Mouse (Mus musculus) midbrain, embryonic 13.5 days (tissue): ENCODE measurements around the gene Tcp11. TPM values are rescaled to one million over a fixed set of nuclear protein-coding genes. Genes with fewer than 3 reads are reported as not detected.

Experiments
- ATAC-seq: fragments of 200-750 bp; cut with Nextera tagmentation; 2 replicates; pipeline ENCODE4 v1.8.0; 2017; ENCODE audit warnings: mild to moderate bottlenecking, moderate TSS enrichment, moderate library complexity
- H3K27ac ChIP-seq: fragments of 300-500 bp; sonication (generic); 2 replicates; pipeline ENCODE4 v1.5.1; 2015; ENCODE audit warnings: inconsistent platforms, mild to moderate bottlenecking, moderate library complexity
- H3K27me3 ChIP-seq: fragments of 300-500 bp; sonication (generic); 2 replicates; pipeline ENCODE4 v1.6.1; 2015; ENCODE audit warnings: mild to moderate bottlenecking, inconsistent platforms
- H3K36me3 ChIP-seq: fragments of 300-500 bp; sonication (generic); 2 replicates; pipeline ENCODE4 v1.6.1; 2015; ENCODE audit warnings: mild to moderate bottlenecking, inconsistent platforms
- H3K4me1 ChIP-seq: fragments of 300-500 bp; sonication (generic); replicated peaks from 2 replicates; pipeline ENCODE4 v1.6.1; 2015; ENCODE audit warnings: inconsistent platforms
- H3K4me2 ChIP-seq: fragments of 300-500 bp; sonication (generic); replicated peaks from 2 replicates; pipeline ENCODE4 v1.6.1; 2015; ENCODE audit warnings: moderate library complexity, mild to moderate bottlenecking, inconsistent platforms
- H3K4me3 ChIP-seq: fragments of 300-500 bp; sonication (generic); replicated peaks from 2 replicates; pipeline ENCODE4 v1.5.1; 2015; ENCODE audit warnings: mild to moderate bottlenecking, inconsistent platforms
- H3K9ac ChIP-seq: fragments of 300-500 bp; sonication (generic); replicated peaks from 2 replicates; pipeline ENCODE4 v1.6.1; 2015; ENCODE audit warnings: mild to moderate bottlenecking, inconsistent platforms
- H3K9me3 ChIP-seq: fragments of 300-500 bp; sonication (generic); 2 replicates; pipeline ENCODE4 v1.6.1; 2016; ENCODE audit warnings: mild to moderate bottlenecking, inconsistent platforms
- WGBS: fragments of 180-500 bp; shearing (Covaris S2); methylation state at CpG from one replicate; pipeline ENCODE4 v1.1.7; 2015; 5-methylcytosine and 5-hydroxymethylcytosine counted together
- polyA plus RNA-seq: library from polyadenylated mRNA; unstranded; fragments of >200 nt; fragmentation: Nextera tagmentation; extraction: Ambion mirVana; gene quantifications from 2 replicates; pipeline ENCODE4 v1.2.1, GENCODE M21; 2015

Tcp11 gene
- polyA plus RNA-seq, 1 experiment from 2014 or later, result 2.0 TPM

DNA sequence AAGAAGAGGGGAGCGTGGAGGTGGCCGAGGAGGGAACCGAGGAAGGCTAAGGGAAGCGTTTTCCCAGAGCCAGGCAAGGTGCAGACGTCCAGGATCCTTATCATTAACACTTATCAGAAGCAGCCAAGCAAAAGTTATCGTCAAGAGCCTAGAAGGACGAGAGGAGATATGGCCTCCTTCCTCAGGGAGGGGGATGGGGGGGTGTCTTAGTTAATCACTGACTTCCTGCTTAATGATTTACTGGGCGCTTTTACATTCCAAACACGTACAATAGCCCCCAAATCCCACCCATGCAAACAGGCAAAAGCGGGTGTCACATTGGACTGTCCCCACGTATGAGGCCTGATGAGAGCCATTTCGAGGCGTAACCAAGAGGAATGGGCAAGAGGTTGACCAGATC is 2.4 kb upstream of the Tcp11 start:
- peaks cover 50% of the 10 kb centered on the region for H3K4me1 ChIP-seq
- ATAC-seq, result no peak
- 79% methylated on average over 13 of the region's 13 CpGs for WGBS
- H3K27me3 ChIP-seq, result peaks cover 9% of the 10 kb centered on the region
- H3K27ac ChIP-seq, result no peak overlapping the region
- no peaks in the 10 kb centered on the region for H3K36me3 ChIP-seq
- H3K9ac ChIP-seq, result no peak overlapping the region
- H3K4me2 ChIP-seq, result no peak overlapping the region
- H3K4me3 ChIP-seq, result no peak overlapping the region
- H3K9me3 ChIP-seq, result no peaks in the 10 kb centered on the region

DNA sequence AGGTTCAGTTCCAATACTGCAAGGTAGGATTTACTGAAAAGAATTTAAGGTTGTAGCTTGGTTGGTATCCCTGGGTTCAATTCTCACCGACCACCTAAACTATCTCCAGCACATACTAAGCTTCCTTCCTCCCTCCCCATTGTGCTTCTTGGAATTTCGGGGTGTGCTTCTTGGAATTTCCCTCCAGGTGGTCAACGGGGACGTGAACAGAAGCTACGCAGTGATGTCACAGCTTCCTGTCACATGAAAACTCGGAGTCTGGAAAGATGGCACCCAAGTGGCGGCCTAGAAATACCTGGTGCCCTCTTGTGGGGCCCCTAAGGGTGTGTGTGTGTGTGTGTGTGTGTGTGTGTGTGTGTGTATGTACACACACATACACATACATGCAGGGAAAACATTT is 1.4 kb upstream of the Tcp11 start:
- ATAC-seq, result no peak
- no peak overlapping the region for H3K4me3 ChIP-seq
- no peaks in the 10 kb centered on the region for H3K36me3 ChIP-seq
- H3K27me3 ChIP-seq, result peaks cover 9% of the 10 kb centered on the region
- 83% methylated on average over 7 of the region's 7 CpGs for WGBS
- no peak overlapping the region for H3K9ac ChIP-seq
- H3K4me1 ChIP-seq, result peaks cover 43% of the 10 kb centered on the region
- H3K9me3 ChIP-seq, result no peaks in the 10 kb centered on the region
- no peak overlapping the region for H3K4me2 ChIP-seq
- no peak overlapping the region for H3K27ac ChIP-seq

DNA sequence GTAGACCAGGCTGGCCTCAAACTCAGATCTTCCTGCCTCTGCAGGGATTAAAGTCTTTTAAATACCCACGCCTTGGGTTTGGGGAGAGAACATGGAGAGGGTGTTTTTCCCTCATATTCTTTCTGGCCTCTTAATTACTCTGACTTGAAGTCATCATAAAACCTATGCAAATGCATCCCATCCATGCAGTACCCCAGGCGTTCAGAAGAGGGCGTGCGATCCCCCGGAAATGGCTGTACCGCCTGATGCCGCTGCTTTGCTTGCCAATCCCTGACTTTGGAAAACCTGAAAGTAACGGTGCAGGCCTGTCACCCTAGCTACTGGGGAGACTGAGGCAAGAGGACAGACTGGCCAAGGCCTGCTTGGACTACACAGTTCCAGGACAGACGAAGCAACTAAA is 946 bp upstream of the Tcp11 start:
- peaks cover 40% of the 10 kb centered on the region for H3K4me1 ChIP-seq
- H3K36me3 ChIP-seq, result no peaks in the 10 kb centered on the region
- H3K27ac ChIP-seq, result no peak overlapping the region
- no peaks in the 10 kb centered on the region for H3K9me3 ChIP-seq
- no peak for ATAC-seq
- H3K9ac ChIP-seq, result no peak overlapping the region
- no peak overlapping the region for H3K4me2 ChIP-seq
- no peak overlapping the region for H3K4me3 ChIP-seq
- H3K27me3 ChIP-seq, result peaks cover 9% of the 10 kb centered on the region
- WGBS, result 47% methylated on average over 9 of the region's 9 CpGs

DNA sequence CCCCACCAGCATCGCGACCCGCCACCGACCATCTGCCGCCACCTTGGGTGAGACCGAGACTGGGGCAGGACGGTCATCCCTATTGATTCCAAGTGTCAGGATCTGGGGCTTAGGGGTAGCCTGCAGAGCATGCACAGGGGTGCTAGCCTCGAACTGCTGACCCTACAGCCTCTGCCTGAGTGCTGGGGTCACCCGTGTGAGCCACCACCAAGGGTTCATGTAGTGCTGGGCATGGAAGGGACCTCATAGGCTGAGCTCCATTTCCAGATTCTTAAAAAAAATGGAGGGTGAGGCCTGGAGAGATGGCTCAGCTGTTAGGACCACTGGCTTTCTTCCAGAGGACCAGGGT is 352 bp upstream of the Tcp11 start:
- H3K27ac ChIP-seq, result no peak overlapping the region
- ATAC-seq, result no peak; the same call in 1 of the 2 replicates
- WGBS, result 4% methylated on average over 9 of the region's 9 CpGs

DNA sequence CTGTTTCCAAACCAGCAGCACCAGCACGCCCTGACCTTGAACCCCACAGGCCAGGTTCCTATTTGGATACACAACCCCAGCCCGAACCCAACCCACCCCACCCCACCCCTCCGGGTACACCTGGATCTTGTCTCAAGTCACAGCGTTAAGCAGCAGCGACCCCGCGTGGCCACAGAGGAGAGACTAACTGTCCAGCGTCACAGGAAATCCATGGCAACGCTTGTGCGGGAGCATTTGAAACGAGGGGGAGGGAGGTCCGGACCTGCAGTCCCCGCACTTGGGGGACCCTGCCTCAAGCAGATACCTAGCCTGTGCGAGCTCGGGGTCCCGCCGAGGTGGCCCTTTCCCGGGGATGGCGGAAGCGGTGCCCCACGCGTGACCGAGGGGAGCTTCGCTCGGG is 821 bp downstream of the Tcp11 start:
- peaks cover 26% of the 10 kb centered on the region for H3K4me1 ChIP-seq
- ATAC-seq, result peak; percentile 55
- peak overlapping the region; percentile 74 for H3K9ac ChIP-seq
- WGBS, result 1% methylated on average over 25 of the region's 25 CpGs
- H3K27ac ChIP-seq, result no peak overlapping the region
- H3K27me3 ChIP-seq, result peaks cover 9% of the 10 kb centered on the region
- H3K4me2 ChIP-seq, result peak overlapping the region; percentile 99
- H3K36me3 ChIP-seq, result no peaks in the 10 kb centered on the region
- H3K4me3 ChIP-seq, result peak overlapping the region; percentile 62
- no peaks in the 10 kb centered on the region for H3K9me3 ChIP-seq

More for the DNA sequence above, 352 bp upstream of the Tcp11 start:
- Histone ChIP-seq H3K36me3 (no peaks in the 10 kb centered on the region), H3K27me3 (peaks cover 9% of the 10 kb centered on the region), H3K4me1 (peaks cover 36% of the 10 kb centered on the region), H3K9ac (no peak overlapping the region), H3K4me2 (peak overlapping the region; percentile 99), H3K9me3 (no peaks in the 10 kb centered on the region), H3K4me3 (peak overlapping the region; percentile 62)

DNA sequence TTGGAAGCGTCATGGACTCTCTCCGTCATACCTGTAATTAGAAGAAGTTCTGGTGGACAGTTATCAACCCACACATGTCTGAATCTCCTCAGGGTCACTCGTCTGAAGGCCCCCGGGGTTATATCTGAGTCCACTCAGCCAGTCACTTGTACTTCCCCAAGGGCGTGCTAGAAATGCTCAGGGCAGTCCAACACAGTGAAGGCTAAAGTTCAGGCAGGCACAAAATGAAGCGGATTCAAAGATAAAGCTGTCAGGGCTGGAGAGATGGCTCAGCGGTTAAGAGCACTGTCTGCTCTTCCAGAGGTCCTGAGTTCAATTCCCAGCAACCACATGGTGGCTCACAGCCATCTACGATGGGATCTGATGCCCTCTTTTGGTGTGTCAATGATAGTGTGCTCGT is 2.4 kb downstream of the Tcp11 start:
- Histone ChIP-seq H3K4me2 (no peak overlapping the region), H3K27me3 (peaks cover 4% of the 10 kb centered on the region), H3K4me3 (no peak overlapping the region), H3K9me3 (no peaks in the 10 kb centered on the region), H3K9ac (no peak overlapping the region), H3K36me3 (no peaks in the 10 kb centered on the region), H3K27ac (no peak overlapping the region), H3K4me1 (peaks cover 11% of the 10 kb centered on the region)
- no peak for ATAC-seq
- WGBS, result 87% methylated on average over 9 of the region's 9 CpGs

DNA sequence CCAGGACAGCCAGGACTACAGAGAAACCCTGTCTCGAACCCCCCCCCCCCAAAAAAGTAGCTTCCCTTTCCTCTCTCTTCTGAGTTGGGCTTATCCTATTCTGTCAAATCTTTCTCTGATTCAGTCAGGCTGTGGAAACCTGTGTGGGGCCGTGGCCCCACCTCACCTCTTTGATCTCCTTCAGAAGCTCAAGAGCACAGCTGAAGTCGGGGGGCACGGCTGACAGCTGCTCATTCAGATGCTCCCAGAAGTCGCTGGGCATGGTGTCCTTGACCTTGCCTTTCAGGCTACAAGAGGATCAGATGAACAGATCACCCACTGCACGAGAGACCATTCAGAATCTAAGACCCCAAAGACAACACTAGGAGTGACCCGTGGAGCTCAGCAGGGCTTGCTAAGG is 6.0 kb downstream of the Tcp11 start:
- H3K27me3 ChIP-seq, result no peaks in the 10 kb centered on the region
- no peak for ATAC-seq
- WGBS, result 66% methylated on average over 7 of the region's 7 CpGs
- no peak overlapping the region for H3K27ac ChIP-seq
- no peak overlapping the region for H3K4me2 ChIP-seq
- H3K9me3 ChIP-seq, result no peaks in the 10 kb centered on the region
- no peak overlapping the region for H3K4me3 ChIP-seq
- no peaks in the 10 kb centered on the region for H3K4me1 ChIP-seq
- no peak overlapping the region for H3K9ac ChIP-seq
- H3K36me3 ChIP-seq, result no peaks in the 10 kb centered on the region

DNA sequence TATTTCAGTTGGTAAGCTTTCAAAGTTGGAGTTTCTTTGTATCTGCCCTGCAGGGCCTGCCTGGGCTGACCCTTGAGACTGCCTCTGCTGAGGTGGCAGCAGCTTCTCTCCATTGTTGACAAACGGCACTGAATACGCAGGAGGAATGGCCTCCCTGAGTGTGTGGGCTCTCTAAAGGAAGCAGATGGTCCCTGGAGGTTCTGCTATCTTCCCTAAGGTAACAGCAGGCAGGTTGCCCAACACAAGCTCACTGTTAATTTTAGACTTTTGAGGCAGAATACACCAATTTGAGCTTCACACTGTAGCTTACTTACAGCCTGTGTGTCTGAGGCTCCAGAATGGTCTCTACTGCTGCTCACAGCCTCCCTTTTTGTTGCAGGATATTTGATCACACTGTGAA is 7.7 kb downstream of the Tcp11 start:
- H3K27me3 ChIP-seq, result no peaks in the 10 kb centered on the region
- 80% methylated on average over 2 of the region's 2 CpGs for WGBS
- no peaks in the 10 kb centered on the region for H3K4me1 ChIP-seq
- H3K9me3 ChIP-seq, result no peaks in the 10 kb centered on the region
- H3K27ac ChIP-seq, result no peak overlapping the region
- H3K36me3 ChIP-seq, result no peaks in the 10 kb centered on the region
- H3K9ac ChIP-seq, result no peak overlapping the region
- no peak overlapping the region for H3K4me3 ChIP-seq
- no peak overlapping the region for H3K4me2 ChIP-seq
- no peak for ATAC-seq

DNA sequence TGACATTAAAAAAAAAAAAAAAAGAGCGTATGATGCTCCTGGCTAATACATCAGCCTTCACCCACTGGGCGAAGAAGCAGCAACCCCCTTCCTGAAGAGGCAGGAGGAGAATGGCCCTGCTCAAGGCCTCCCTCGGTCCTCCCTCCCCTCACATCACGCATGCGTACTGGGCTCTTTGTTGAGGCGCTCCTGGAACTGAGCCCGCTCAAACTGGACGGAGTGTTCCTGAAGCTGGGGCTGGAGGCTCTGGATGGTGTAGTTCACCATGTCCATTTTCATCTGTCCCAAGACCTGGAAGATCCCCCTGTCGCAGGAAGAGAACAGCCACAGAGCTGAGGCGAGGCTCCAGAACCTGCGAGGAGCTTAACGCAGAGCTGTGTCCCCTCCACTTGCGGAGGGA is 10.2 kb downstream of the Tcp11 start:
- no peak for ATAC-seq
- Histone ChIP-seq H3K4me3 (no peak overlapping the region), H3K27me3 (no peaks in the 10 kb centered on the region), H3K4me2 (no peak overlapping the region), H3K27ac (no peak overlapping the region), H3K9ac (no peak overlapping the region), H3K9me3 (no peaks in the 10 kb centered on the region), H3K36me3 (no peaks in the 10 kb centered on the region), H3K4me1 (0 out of 2 replicates have a peak, but pooled peaks cover 3% of the 10 kb centered on the region)
- 88% methylated on average over 13 of the region's 13 CpGs for WGBS

DNA sequence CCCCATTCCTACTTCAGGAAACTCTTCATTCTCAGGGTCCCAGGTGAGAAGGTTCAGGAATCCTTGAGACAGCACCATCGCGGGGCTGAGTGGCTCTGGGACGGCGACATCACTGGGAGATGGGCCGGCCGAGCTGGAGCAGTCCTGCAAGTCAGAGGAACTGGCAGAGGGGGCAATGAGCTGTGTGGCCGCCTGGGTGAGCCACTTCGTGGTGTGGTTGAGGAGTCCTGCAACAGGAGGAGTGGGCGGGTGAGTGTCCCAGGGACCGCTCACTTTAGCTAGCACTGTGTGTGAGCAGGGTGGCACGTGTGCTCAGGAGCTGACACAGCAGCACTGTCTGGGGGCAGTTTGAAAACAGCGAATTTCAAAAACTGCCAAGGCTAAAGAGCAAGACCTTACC is 11.0 kb downstream of the Tcp11 start:
- Histone ChIP-seq H3K4me3 (no peak overlapping the region), H3K4me1 (0 out of 2 replicates have a peak, but pooled peaks cover 3% of the 10 kb centered on the region), H3K9me3 (no peaks in the 10 kb centered on the region), H3K9ac (no peak overlapping the region), H3K4me2 (no peak overlapping the region), H3K27me3 (no peaks in the 10 kb centered on the region), H3K36me3 (no peaks in the 10 kb centered on the region), H3K27ac (no peak overlapping the region)
- WGBS, result 29% methylated on average over 12 of the region's 12 CpGs
- no peak for ATAC-seq

DNA sequence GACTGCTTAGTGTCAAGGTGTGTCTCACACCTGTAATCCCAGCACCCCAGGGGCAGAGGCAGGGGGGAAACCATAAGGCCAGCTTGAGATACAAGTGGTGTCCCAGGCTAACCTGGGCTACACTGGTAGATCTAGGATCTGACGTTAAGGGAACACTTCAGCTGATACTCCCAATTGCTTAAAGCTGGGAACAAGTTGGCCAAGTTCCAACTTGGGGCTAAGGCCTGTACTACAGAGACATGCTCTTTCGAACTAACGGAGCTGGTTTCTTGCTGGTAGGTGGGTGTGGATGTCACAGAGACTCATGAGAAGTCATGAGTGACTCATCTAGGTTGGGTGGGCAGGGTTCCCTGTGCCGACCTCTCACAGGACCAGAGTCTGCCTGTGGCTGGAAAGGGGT is 13.1 kb downstream of the Tcp11 start:
- no peak for ATAC-seq

DNA sequence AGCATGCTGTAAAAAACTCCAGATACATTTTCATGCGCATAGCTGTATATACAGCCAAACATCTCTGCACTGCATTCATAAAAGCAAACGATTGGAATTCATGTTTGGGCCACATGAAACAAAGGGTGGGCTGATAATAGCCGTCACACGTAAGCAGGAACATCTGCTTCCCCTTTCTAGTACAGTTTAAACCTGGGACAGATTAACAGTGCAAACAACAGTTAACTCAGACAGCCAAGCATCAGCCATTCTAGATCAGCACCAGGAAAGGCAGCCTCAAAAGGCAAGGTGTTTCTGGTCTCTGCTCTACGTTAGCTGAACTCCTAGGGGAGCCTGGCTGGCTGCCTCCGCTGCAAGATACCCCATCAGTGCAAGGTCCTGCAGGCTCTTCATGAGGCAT is 17.3 kb downstream of the Tcp11 start:
- 83% methylated on average over 6 of the region's 6 CpGs for WGBS
- no peak overlapping the region for H3K4me3 ChIP-seq

More for the DNA sequence above, 13.1 kb downstream of the Tcp11 start:
- Histone ChIP-seq H3K27ac (no peak overlapping the region), H3K4me3 (no peak overlapping the region), H3K4me1 (peaks cover 8% of the 10 kb centered on the region; the same call in 1 of the 2 replicates), H3K36me3 (no peaks in the 10 kb centered on the region; the same call in 1 of the 2 replicates), H3K9me3 (no peaks in the 10 kb centered on the region), H3K4me2 (no peak overlapping the region), H3K27me3 (no peaks in the 10 kb centered on the region), H3K9ac (no peak overlapping the region)
- 90% methylated on average over 4 of the region's 4 CpGs for WGBS

DNA sequence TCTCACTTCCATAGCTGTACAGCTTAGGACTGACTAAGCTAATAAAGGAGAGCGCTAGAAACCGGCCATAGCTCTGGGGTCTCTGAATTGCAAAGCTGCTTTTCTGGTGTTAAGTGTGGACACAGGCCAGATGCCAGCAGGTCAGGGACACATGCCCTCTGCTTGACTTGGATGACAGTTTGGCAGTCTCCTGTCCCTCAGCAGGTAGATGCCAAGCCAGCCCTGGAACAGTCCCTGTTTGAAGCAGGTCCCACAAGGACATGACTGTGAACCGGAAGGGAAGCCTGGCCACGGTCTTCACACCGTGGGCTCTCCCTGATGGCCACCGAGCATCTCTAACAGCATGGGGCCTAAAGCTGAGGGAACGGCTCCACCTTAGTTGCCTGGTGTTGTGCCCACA is 17.7 kb downstream of the Tcp11 start:
- Histone ChIP-seq H3K9ac (no peak overlapping the region), H3K4me3 (no peak overlapping the region), H3K27me3 (no peaks in the 10 kb centered on the region), H3K9me3 (no peaks in the 10 kb centered on the region), H3K4me1 (peaks cover 8% of the 10 kb centered on the region; the same call in 1 of the 2 replicates), H3K27ac (no peak overlapping the region), H3K4me2 (no peak overlapping the region), H3K36me3 (peaks cover 46% of the 10 kb centered on the region)
- ATAC-seq, result no peak
- 85% methylated on average over 7 of the region's 7 CpGs for WGBS

More for the DNA sequence above, 17.3 kb downstream of the Tcp11 start:
- Histone ChIP-seq H3K4me1 (peaks cover 8% of the 10 kb centered on the region; the same call in 1 of the 2 replicates), H3K4me2 (no peak overlapping the region), H3K36me3 (peaks cover 41% of the 10 kb centered on the region), H3K27me3 (no peaks in the 10 kb centered on the region), H3K9ac (peak overlapping the region; percentile 10; the same call in 1 of the 2 replicates), H3K27ac (0 out of 2 replicates have a peak overlapping the region, but pooled peaks have one; percentile 14), H3K9me3 (no peaks in the 10 kb centered on the region)
- no peak for ATAC-seq
